Mouse (Mus musculus) heart, embryonic 16.5 days (tissue): ENCODE data around the gene Gngt2. TPM values are rescaled to one million over a fixed set of nuclear protein-coding genes. Genes with fewer than 3 reads are reported as not detected.

Source experiments
- ATAC-seq: fragments of 200-750 bp; cut with Nextera tagmentation; replicated peaks from 2 replicates; pipeline ENCODE4 v1.8.0; 2017; ENCODE audit warnings: moderate number of reproducible peaks; ENCODE audit not compliant: insufficient read depth, low FRiP score; ENCODE audit errors: extremely low read depth
- H3K27ac ChIP-seq: fragments of 300-500 bp; sonication (generic); 2 replicates; pipeline ENCODE4 v1.5.1; 2014; ENCODE audit warnings: mild to moderate bottlenecking, low read length, control low read depth, moderate library complexity
- H3K27me3 ChIP-seq: fragments of 300-500 bp; sonication (generic); 2 replicates; pipeline ENCODE4 v1.6.1; 2014; ENCODE audit warnings: low read length, mixed read lengths; ENCODE audit not compliant: control insufficient read depth, insufficient read depth
- H3K36me3 ChIP-seq: fragments of 300-500 bp; sonication (generic); 2 replicates; pipeline ENCODE4 v1.6.1; 2014; ENCODE audit not compliant: control insufficient read depth, insufficient read depth
- H3K4me1 ChIP-seq: fragments of 300-500 bp; sonication (generic); 2 replicates; pipeline ENCODE4 v1.6.1; 2014; ENCODE audit warnings: low read length, mixed read lengths; ENCODE audit not compliant: control insufficient read depth, insufficient read depth
- H3K4me2 ChIP-seq: fragments of 300-500 bp; sonication (generic); 2 replicates; pipeline ENCODE4 v1.6.1; 2014; ENCODE audit warnings: low read depth, mild to moderate bottlenecking, control low read depth, low read length
- H3K4me3 ChIP-seq: fragments of 300-500 bp; sonication (generic); 2 replicates; pipeline ENCODE4 v1.5.1; 2014; ENCODE audit warnings: mild to moderate bottlenecking, control low read depth, low read length
- H3K9ac ChIP-seq: fragments of 300-500 bp; sonication (generic); 2 replicates; pipeline ENCODE4 v1.6.1; 2014; ENCODE audit warnings: low read length, control low read depth
- H3K9me3 ChIP-seq: fragments of 300-500 bp; sonication (generic); replicated peaks from 2 replicates; pipeline ENCODE4 v1.6.1; 2016; ENCODE audit warnings: low read length; ENCODE audit not compliant: control insufficient read depth
- WGBS: fragments of 180-500 bp; shearing (Covaris S2); extraction: QIAGEN DNeasy Blood & Tissue Kit; methylation state at CpG from one replicate; pipeline ENCODE4 v1.1.7; 2014; 5-methylcytosine and 5-hydroxymethylcytosine counted together
- polyA plus RNA-seq: library from polyadenylated mRNA; unstranded; fragments of >200 nt; fragmentation: Nextera tagmentation; extraction: Ambion mirVana; gene quantifications from 2 replicates; pipeline ENCODE4 v1.2.1, GENCODE M21; 2015

Gngt2 gene
- polyA plus RNA-seq, 1 experiment from 2014 or later: 34.7 TPM

DNA sequence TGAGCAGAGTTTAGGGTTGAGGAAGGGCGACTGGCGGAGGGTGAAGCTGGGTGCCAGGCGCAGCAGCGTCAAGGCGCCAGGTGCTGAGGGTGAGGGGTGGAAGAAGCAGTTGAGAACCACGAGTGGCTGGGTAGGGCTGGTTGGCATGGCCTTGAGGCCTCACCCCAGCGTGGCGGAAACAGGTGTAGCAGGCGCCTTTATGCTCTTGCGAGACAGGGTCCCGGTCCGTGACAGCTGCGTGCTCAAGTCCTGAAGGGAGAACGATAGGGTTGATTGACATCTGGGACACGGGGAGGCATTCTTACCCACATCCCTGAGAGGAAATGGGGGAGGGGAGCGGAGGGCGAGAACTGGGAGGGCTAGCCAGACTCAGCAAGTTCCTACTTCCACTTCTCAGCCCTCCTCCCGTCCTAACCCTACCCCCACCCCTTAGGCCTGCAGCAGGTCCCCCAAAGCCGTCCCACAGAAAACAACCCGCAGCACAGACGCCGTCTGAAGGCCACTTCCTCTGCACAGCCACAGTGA, 2.8 kb upstream of the Gngt2 start:
- peak overlapping the region; percentile 28 for H3K9ac ChIP-seq
- peak; percentile 61 for ATAC-seq

DNA sequence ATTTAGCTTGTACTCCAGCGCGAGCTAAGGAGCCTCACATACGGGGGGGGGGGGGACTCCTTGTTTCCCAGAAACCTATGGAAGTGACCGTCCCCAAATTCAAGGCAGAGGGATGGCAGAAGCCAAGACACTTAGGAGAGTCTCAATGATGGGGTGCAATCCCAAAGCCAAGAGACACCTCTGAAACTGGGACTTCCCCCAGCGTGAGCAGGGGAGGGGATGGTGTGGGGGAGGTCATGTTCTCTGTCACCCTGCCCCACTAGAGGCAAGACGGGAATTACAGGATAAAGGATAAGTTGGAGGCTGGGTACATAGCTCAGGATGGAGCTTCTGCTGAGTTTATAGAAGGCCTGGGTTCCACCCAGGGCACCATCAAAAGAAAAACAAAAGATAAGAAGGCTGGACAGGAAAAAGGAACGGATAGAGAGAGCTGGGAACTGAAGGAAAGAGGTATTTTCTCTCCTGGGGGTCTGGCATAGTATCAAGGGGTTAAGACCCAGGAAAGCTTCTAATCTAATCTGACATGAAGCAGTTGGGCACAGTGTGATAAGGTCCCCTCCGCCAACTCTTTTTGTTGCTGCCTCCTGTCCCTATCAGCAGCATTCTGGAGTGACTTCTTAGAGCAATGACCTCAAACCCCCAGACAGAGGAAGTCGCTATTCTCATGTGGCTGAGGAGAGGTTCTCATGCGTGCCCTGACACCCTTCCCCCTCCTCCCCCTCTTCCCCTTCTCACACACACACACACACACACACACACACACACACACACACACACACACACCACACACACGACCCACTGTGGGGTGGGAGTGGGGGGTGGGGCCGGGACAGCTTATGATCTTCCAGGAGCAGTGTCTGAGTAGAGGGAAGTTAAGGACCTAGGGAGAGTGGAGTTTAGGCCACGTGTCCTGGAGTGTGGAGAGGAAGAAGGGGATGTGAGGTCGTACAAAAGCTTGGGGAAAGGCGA, 2.0 kb upstream of the Gngt2 start:
- H3K4me1 ChIP-seq: peaks cover 60% of the 10 kb centered on the region
- ATAC-seq: peak; percentile 24
- WGBS: 11% methylated on average over 15 of the region's 15 CpGs
- peak overlapping the region; percentile 2; the same call in 1 of the 2 replicates for H3K4me3 ChIP-seq
- H3K9me3 ChIP-seq: no peaks in the 10 kb centered on the region
- H3K9ac ChIP-seq: peak overlapping the region; percentile 8
- H3K27me3 ChIP-seq: peaks cover 35% of the 10 kb centered on the region
- H3K27ac ChIP-seq: peak overlapping the region; percentile 77
- peak overlapping the region; percentile 52 for H3K4me2 ChIP-seq
- no peaks in the 10 kb centered on the region for H3K36me3 ChIP-seq

More for the DNA sequence above, 2.8 kb upstream of the Gngt2 start:
- peak overlapping the region; percentile 2; the same call in 1 of the 2 replicates for H3K4me3 ChIP-seq
- peaks cover 62% of the 10 kb centered on the region for H3K4me1 ChIP-seq
- peaks cover 43% of the 10 kb centered on the region for H3K27me3 ChIP-seq
- WGBS: 8% methylated on average over 22 of the region's 22 CpGs
- H3K4me2 ChIP-seq: peak overlapping the region; percentile 52
- H3K36me3 ChIP-seq: no peaks in the 10 kb centered on the region
- H3K27ac ChIP-seq: peak overlapping the region; percentile 77
- H3K9me3 ChIP-seq: no peaks in the 10 kb centered on the region

DNA sequence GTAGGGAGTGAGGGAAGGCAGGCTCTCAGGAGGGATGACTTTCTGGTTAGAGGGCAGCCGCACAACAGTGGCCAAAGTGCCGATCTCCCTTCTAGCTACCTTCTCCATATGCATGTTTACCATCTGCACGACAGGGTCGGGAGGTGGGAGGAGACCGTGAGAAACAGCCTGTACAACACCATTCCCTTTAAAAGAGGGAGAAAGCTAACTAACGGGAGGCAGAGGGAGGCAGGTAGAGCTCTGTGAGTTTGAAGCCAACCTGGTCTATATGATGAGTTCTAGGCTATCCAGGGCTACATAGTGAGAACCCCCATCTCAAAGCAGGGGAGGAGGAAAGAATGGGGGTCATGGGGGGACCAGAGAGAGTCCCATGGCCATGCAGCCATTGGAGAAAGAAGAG, 1.2 kb upstream of the Gngt2 start:
- Histone ChIP-seq H3K36me3 (no peaks in the 10 kb centered on the region), H3K9me3 (no peaks in the 10 kb centered on the region), H3K4me1 (peaks cover 52% of the 10 kb centered on the region), H3K4me2 (peak overlapping the region; percentile 52), H3K9ac (no peak overlapping the region), H3K27ac (peak overlapping the region; percentile 73), H3K27me3 (peaks cover 27% of the 10 kb centered on the region), H3K4me3 (no peak overlapping the region)
- 33% methylated on average over 6 of the region's 6 CpGs for WGBS
- ATAC-seq: no peak

DNA sequence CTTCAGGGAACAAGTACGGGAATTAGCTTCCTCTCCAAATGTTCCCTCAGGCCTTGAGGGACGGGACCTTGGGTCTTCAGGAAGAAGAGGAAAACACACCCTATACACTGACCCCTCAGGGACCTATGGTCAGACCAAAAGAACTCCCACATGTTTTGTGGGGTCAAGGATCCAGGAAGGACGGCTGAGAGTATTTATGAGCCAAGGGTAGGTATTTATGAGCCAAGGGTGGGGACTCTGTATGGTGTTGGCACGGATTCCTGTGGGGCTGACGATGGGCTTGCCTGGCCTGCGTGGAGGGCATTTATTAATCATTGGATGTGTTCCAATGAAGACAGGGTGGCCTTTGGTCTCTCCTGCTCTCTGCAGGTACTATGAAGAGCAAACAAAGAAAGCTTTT, 583 bp upstream of the Gngt2 start:
- peaks cover 47% of the 10 kb centered on the region for H3K4me1 ChIP-seq
- H3K4me3 ChIP-seq: no peak overlapping the region
- H3K4me2 ChIP-seq: peak overlapping the region; percentile 52
- ATAC-seq: no peak
- 49% methylated on average over 6 of the region's 6 CpGs for WGBS
- H3K9ac ChIP-seq: no peak overlapping the region
- H3K27me3 ChIP-seq: peaks cover 22% of the 10 kb centered on the region
- H3K9me3 ChIP-seq: no peaks in the 10 kb centered on the region
- peak overlapping the region; percentile 73 for H3K27ac ChIP-seq
- H3K36me3 ChIP-seq: no peaks in the 10 kb centered on the region

DNA sequence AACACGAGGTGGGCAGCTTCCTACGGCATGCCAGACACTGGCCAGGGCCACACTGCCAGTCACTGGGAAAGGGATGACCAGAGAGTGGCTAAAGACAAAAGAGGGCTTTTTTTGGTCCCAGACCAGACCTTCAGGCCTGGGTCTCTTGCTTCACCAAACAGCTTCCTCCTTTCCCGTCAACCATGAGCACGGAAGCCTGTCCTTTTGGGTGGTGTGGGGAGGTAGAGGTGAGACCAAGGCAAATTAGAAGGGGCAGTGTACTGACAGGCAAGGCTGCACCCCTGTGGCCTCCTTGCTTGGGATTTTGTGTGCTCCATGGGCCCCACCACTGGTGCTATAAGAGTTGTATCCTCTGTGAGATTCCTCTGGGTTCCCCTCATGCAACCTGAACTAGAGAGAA, 1.6 kb downstream of the Gngt2 start:
- 73% methylated on average over 4 of the region's 4 CpGs for WGBS
- peaks cover 46% of the 10 kb centered on the region for H3K4me1 ChIP-seq
- H3K36me3 ChIP-seq: no peaks in the 10 kb centered on the region
- H3K27ac ChIP-seq: peak overlapping the region; percentile 3; the same call in 1 of the 2 replicates
- ATAC-seq: no peak
- H3K27me3 ChIP-seq: peaks cover 4% of the 10 kb centered on the region; the same call in 1 of the 2 replicates
- 0 out of 2 replicates have a peak overlapping the region, but pooled peaks have one; percentile 4 for H3K9ac ChIP-seq
- H3K4me2 ChIP-seq: peak overlapping the region; percentile 46
- H3K4me3 ChIP-seq: no peak overlapping the region
- H3K9me3 ChIP-seq: no peaks in the 10 kb centered on the region

DNA sequence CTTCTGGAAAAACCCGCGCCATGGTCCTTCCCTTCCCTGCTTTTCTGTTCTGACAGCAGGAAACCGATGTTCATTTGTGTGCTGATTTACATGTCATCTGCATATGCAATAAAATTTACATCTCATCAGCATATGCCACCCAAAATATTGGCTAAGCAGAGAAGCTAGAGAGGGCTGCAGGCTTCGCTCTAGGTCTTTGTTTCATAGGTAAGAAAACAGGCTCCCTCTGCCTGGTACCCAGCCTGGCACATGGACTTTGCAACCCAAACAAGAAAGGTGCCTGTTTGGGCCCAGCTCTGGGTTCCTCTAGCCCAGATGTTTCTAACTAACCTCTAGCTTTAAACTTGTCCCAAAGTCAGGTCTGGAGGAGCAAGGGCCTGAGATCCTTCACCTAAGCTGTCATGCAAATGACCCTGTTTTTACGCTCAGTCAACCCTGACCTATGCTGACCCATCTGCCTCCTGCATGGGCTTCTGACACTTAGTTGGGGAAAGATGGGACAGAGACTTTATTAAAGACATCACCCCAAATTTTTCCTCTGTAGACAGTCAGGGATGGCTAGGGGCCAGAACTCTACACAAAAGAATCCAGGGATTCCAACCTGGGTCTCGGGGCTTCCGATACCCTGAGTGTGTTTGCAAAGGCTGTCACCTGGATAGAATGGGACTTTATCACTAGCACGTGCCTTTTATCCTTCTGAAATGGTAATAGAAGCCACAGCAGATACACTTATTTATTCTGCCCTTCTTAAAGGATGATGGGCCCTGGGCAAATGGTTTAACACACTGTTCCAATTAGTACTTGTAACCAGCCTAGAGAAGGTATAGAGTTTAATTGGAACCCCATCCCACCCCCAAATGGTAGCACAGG, 2.2 kb downstream of the Gngt2 start:
- WGBS: 67% methylated on average over 8 of the region's 8 CpGs
- no peaks in the 10 kb centered on the region for H3K36me3 ChIP-seq
- ATAC-seq: no peak
- peaks cover 4% of the 10 kb centered on the region; the same call in 1 of the 2 replicates for H3K27me3 ChIP-seq
- H3K4me3 ChIP-seq: peak overlapping the region; percentile 1
- no peaks in the 10 kb centered on the region for H3K9me3 ChIP-seq
- no peak overlapping the region; the same call in 1 of the 2 replicates for H3K9ac ChIP-seq
- peak overlapping the region; percentile 46 for H3K4me2 ChIP-seq
- H3K27ac ChIP-seq: no peak overlapping the region; the same call in 1 of the 2 replicates
- H3K4me1 ChIP-seq: peaks cover 42% of the 10 kb centered on the region

DNA sequence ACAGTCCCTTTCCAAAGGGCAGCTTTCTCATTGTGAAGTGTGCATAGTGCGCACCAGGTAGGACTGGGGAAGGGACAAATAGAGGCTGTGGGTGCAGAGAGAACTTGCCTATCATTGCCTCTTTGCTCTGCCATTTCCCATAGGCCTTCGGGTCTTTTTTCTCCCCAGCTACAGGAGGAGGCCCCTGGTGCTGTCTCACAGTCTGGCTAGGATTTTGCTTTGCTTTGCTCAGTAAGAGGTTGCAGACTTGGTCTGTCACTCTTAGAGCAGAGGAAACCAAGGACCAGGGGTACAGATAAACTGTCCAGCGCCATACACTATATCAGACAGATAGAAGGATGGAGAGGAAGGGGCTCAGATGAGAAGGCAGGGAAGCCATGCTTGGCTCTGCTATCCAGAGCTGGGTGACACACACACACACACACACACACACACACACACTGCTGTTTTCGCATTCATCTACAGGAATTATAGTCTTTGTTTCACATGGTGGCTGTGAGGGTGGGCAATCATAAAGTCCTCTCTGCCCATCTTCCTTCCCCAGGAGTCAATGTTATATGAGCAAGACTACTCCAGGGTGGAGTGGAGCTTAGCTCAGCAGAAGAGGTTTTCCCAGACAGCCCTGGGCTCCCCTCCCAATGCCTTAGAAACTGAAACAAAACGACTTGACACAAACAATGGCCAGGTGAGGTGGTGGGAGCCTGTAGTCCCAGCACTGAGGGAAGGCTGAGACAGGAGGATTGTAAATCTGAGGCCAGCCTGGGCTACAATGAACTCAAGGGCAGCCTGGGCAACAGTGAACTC, 3.9 kb downstream of the Gngt2 start:
- Histone ChIP-seq H3K4me2 (peak overlapping the region; percentile 46), H3K4me3 (peak overlapping the region; percentile 58), H3K9me3 (no peaks in the 10 kb centered on the region), H3K36me3 (no peaks in the 10 kb centered on the region), H3K9ac (peak overlapping the region; percentile 71), H3K27me3 (no peaks in the 10 kb centered on the region), H3K4me1 (peaks cover 25% of the 10 kb centered on the region), H3K27ac (peak overlapping the region; percentile 76)
- no peak for ATAC-seq
- WGBS: 55% methylated on average over 5 of the region's 5 CpGs

DNA sequence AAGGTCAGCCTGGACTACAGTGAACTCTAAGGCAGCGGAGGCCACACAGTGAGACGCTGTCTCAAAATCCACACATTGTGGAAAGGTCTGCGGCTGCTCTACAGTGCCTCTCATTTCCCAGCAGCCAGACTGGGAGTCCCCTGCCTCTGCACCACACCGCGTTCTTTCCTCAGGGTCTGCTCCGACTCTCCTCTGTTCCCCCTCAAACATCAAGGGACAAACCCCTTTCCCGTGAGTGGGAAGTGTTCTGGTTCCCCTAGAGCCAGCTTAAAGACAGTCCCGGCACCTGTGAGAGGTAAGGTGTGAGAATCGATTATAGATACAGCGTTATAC, 4.4 kb downstream of the Gngt2 start:
- peak overlapping the region; percentile 46 for H3K4me2 ChIP-seq
- H3K27me3 ChIP-seq: no peaks in the 10 kb centered on the region
- peak overlapping the region; percentile 71 for H3K9ac ChIP-seq
- no peaks in the 10 kb centered on the region for H3K9me3 ChIP-seq
- WGBS: 47% methylated on average over 10 of the region's 10 CpGs
- peak overlapping the region; percentile 76 for H3K27ac ChIP-seq
- peaks cover 19% of the 10 kb centered on the region for H3K4me1 ChIP-seq
- no peaks in the 10 kb centered on the region for H3K36me3 ChIP-seq
- ATAC-seq: no peak
- peak overlapping the region; percentile 58 for H3K4me3 ChIP-seq
